Mouse (Mus musculus) splenic B cell, adult 2 months (primary cell): ENCODE data around the gene Gm10134.
"Not testable (repeated sequence)": the region's sequence is repeated elsewhere in the genome, so short reads cannot be mapped to it uniquely, and the experiment has no call there.

Experiments used
- DNase-seq: peaks from one replicate; pipeline ENCODE4 v3.0.0-alpha.2; 2011; ENCODE audit warnings: low read depth, low spot score
- H3K27me3 ChIP-seq: 2 replicates; pipeline ENCODE4 v1.6.1; 2012; ENCODE audit warnings: mild to moderate bottlenecking, low read length, moderate library complexity, mixed read lengths; ENCODE audit not compliant: control insufficient read depth, poor library complexity, insufficient read depth, severe bottlenecking
- H3K36me3 ChIP-seq: 2 replicates; pipeline ENCODE4 v1.6.1; 2012; ENCODE audit warnings: mild to moderate bottlenecking, low read length, moderate library complexity, mixed read lengths; ENCODE audit not compliant: control insufficient read depth, poor library complexity, insufficient read depth, severe bottlenecking

Gm10134 gene

GRCm38 (mm10) chr2:28495207-28495756 is 10.6 kb upstream of the Gm10134 start:
- Histone ChIP-seq H3K36me3 (no peaks in the 10 kb centered on the region), H3K27me3 (no peaks in the 10 kb centered on the region)
- DNase-seq = peak; percentile 46

DNA sequence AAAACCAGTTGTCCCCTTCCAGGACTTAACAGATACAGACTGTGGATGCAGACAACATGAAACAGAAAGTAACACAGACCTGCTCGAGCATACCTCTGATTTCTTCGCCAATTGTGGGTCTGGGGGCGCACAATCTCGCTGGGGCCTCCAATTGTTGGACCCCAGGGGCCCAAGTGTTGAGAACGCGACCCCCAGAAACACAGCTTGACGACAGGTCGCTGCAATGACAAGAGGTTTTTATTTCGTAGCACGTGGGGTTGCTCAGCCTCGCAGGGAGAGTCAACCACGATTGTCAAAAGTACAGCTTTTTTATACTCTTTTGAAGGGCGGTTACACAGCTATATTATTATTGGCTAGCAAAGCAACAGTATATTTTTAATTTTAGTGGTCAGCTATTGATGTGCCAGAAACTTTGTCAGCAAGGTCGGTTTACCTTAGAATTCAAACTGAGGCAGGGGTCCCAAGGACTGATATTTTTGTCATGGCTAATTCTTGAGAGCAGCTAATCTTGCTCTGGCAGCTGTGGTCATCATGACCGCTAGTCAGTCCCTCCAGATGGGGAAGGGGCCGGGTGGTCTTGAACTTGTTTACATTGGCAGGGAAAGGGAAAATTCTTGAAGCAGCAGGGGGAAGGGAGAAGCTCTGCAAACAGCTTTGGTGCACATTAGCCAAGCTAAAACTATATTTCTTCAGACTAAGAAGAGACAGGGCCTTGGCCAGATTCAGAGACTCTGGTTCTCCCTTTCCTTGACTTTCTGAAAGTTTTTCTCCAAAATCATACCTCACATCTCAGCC is 9.9 kb upstream of the Gm10134 start:
- Histone ChIP-seq H3K27me3 (no peaks in the 10 kb centered on the region), H3K36me3 (no peaks in the 10 kb centered on the region)
- DNase-seq = no peak

- DNase-seq = no peak
- H3K36me3 ChIP-seq = no peaks in the 10 kb centered on the region
- no peaks in the 10 kb centered on the region for H3K27me3 ChIP-seq
Observed at GRCm38 (mm10) chr2:28496671-28497070, 9.2 kb upstream of the Gm10134 start, which contains the start of gene Gbgt1. Gbgt1 (plus strand) TSS chr2:28496891.

GRCm38 (mm10) chr2:28497561-28497960 is 8.3 kb upstream of the Gm10134 start:
- Histone ChIP-seq H3K36me3 (no peaks in the 10 kb centered on the region), H3K27me3 (no peaks in the 10 kb centered on the region)
- DNase-seq = no peak

GRCm38 (mm10) chr2:28498431-28498830 is 7.5 kb upstream of the Gm10134 start:
- no peak for DNase-seq
- H3K27me3 ChIP-seq = no peaks in the 10 kb centered on the region
- no peaks in the 10 kb centered on the region for H3K36me3 ChIP-seq

DNA sequence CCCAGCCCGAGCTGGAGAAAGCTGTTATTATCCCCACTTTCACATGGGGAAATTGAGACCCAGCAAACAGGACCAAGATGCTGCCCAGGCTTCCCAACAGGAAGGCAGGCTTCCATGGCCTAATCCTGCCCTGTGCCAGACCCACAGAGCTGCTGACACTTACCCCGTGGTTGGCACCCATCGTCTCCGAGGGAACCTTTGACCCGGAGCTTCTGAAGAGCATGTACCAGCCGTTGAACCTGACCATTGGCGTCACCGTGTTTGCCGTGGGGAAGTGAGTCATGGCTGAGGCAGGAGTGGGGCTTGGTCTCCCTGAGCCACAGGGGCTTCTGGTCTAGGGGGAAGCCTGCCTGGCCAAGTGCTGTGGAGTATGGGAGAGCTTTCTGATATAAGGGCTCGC is 2.9 kb upstream of the Gm10134 start:
- no peak for DNase-seq
- Histone ChIP-seq H3K36me3 (no peaks in the 10 kb centered on the region), H3K27me3 (no peaks in the 10 kb centered on the region)

- H3K27me3 ChIP-seq = no peaks in the 10 kb centered on the region
- no peak for DNase-seq
Observed at GRCm38 (mm10) chr2:28504676-28505075, 1.2 kb upstream of the Gm10134 start.

GRCm38 (mm10) chr2:28506291-28506690 is 396 bp downstream of the Gm10134 start:
- no peak for DNase-seq
- Histone ChIP-seq H3K27me3 (no peaks in the 10 kb centered on the region), H3K36me3 (no peaks in the 10 kb centered on the region)

More at GRCm38 (mm10) chr2:28504676-28505075, 1.2 kb upstream of the Gm10134 start:
- H3K36me3 ChIP-seq = no peaks in the 10 kb centered on the region

- H3K36me3 ChIP-seq = not testable (repeated sequence)
Observed at GRCm38 (mm10) chr2:28511600-28511999, 5.7 kb downstream of the Gm10134 start.

DNA sequence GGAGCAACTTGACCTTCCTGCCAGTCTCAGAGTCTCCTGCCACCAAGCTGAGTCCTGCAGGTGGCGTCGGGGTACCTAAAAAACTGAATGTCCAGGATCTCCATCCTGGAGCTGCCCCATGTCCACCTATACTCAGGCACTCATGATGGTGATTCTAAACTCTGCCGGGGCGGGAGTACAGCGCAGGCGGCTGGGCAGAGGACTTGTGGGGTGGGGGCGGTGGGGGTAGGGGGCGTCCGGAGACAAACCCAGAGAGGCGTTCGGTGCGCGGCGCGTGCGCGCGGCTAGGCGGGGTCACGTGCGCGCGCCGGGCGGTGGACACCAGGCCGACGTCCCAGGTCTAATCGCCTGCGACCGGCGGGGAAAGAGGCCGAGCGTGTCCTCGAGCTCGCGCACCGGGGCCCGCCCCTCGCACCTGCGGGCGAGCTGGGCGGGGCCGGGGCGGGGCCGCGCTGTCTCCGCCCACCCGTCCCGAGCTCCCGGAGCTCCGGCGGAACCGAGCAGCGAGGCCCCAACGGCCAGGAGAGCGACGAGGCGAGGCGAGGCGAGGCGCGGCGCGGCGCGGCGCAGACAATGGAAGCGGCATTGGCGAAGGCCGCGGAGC is 7.0 kb downstream of the Gm10134 start, which contains the start of gene Ralgds:
Gene Ralgds (plus strand): TSS at position 328 of the 604 bp plus-strand sequence.
- H3K27me3 ChIP-seq = no peaks in the 10 kb centered on the region
- DNase-seq = peak; percentile 80
- H3K36me3 ChIP-seq = no peaks in the 10 kb centered on the region

More at GRCm38 (mm10) chr2:28511600-28511999, 5.7 kb downstream of the Gm10134 start:
- peak; percentile 33 for DNase-seq
- not testable (repeated sequence) for H3K27me3 ChIP-seq

DNA sequence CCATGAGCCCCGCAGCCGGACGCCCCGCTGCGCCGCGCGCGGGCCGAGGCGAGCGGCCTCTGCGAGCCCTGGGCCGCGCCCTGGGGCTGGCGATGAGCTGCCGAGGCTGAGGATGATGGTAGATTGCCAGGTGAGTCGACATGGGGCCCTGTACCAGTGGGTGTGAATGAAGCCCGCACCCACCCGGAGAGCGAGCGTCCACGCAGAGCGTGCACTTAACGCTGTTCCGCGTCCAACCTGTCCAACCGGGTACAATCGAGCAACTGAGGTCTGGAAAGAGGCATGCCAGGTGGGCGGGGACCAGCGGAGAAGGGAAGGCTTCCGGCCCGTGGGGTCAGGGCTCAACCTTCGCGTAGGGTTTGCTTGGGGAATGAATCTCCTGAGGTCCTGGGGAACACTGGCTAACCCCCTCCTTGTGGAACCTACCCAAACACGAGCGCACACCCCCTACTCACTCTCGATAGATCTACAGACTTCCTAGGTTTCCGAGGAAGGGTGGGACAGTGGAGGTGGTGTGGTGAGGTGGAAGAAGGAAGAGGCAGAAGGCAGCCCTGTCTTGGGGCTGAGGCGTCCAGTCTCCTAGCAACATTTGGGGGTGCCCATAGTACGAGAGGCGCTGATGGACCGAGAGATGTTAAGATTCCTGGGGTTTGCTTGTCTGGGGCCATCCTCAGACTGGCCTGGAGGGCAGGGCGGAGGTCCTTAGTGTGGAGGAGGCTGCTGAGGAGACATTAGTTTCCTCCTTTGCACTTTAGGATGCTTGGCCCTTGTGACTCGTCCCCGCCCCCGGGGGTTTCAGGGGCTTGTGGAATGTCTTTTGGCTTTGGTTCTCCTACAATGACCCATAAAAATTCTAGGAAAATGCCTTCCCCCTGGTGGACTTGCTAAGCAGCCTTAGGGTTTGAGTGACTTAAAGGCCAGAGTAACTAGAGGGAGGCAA is 7.8 kb downstream of the Gm10134 start:
- H3K27me3 ChIP-seq = no peaks in the 10 kb centered on the region
- no peaks in the 10 kb centered on the region for H3K36me3 ChIP-seq
- DNase-seq = peak; percentile 43

- DNase-seq = peak; percentile 96
- Histone ChIP-seq H3K27me3 (no peaks in the 10 kb centered on the region), H3K36me3 (no peaks in the 10 kb centered on the region)
Observed at GRCm38 (mm10) chr2:28514489-28514888, 8.6 kb downstream of the Gm10134 start.

DNA sequence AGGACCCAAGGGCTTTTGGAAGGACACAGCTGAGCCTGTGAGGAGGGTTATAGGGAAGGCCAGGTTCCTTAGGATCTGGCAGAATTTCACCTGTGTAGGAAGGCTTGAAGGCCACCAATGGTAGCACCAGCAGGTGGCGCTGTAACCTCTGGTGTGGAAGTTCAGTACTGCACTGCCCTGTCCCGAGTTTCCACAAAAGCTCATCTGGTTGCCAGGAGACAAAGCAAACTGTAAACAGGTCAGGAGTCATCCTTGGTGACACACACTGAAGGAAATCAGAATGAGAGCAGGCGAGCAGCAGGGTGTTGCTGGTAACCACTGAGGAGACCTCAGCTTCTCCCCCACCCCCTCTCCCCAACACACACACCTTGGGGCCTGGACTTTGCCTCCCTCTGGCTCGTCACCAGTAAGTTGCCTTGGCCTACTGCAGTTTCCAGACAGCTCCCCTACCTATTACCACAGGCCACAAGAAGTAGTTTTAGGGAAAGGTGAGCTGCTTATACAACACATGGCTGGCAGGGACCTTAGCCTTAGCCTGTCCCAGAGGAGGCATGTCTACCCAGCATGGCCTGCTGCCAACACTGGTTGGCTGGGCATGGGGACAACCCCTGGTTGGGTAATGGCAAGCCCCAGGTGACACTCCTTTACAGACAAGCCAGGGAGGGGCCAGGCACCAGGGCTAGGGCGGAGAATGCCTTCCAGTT is 11.5 kb downstream of the Gm10134 start:
- no peaks in the 10 kb centered on the region for H3K27me3 ChIP-seq

DNA sequence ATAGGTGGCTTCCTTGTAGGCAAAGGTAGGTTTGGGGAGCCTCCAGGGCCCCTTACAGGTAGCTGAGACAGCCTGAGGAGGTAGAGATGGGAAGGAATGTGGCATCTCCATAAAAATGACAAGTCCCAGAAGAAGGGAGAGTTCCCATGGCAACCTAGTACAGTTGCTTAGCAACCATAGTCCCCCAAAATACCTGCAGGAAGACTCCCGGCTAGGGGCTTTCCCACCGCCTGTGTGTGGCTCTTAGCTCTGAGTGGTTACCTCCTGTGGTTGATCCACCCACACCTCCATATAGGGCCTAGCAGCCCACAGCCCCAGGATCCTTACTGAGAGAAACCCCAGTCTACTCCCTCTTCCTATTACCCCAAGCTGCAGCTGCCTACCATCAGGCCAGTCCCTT is 12.3 kb downstream of the Gm10134 start:
- H3K27me3 ChIP-seq = no peaks in the 10 kb centered on the region
- no peaks in the 10 kb centered on the region for H3K36me3 ChIP-seq
- DNase-seq = peak; percentile 82

More for the DNA sequence above, 11.5 kb downstream of the Gm10134 start:
- peak; percentile 97 for DNase-seq
- no peaks in the 10 kb centered on the region for H3K36me3 ChIP-seq
